Mouse (Mus musculus) splenic B cell, adult 2 months (primary cell): ENCODE measurements around the gene Fabp1.

Experiments used
- DNase-seq: peaks from one replicate; pipeline ENCODE4 v3.0.0-alpha.2; 2011; ENCODE audit warnings: low read depth, low spot score
- H3K27me3 ChIP-seq: 2 replicates; pipeline ENCODE4 v1.6.1; 2012; ENCODE audit warnings: mild to moderate bottlenecking, low read length, moderate library complexity, mixed read lengths; ENCODE audit not compliant: control insufficient read depth, poor library complexity, insufficient read depth, severe bottlenecking
- H3K36me3 ChIP-seq: 2 replicates; pipeline ENCODE4 v1.6.1; 2012; ENCODE audit warnings: mild to moderate bottlenecking, low read length, moderate library complexity, mixed read lengths; ENCODE audit not compliant: control insufficient read depth, poor library complexity, insufficient read depth, severe bottlenecking

Fabp1 gene

DNA sequence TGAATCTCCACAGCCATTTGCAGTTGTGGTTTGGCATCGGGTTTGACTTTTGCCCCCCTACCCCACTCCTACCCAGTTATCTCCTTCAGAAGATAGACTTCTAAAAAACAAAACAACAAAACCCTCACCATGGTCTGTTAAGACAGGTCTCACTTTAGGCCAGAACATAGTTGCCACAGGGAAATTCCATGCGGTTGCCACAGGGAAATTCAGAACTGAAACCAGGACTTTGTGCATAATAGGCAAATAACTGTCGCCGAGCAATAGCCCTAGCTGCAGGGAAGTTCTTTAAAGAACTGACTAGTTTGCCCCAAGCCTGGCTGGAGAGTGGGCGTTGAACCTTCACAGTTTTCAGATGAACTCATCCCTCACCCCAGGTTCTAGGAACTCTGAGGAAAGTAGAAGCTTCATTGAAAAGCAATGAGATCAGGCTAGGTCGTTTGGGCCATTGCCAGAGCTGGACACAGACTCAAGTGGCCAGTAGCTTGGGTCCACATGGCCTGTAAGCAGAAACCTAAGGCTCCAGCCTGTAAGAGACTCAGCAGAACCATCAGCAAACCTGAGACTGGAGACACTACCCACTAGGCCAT, 6.4 kb upstream of the Fabp1 start:
- no peak for DNase-seq
- Histone ChIP-seq H3K27me3 (no peaks in the 10 kb centered on the region), H3K36me3 (no peaks in the 10 kb centered on the region)

DNA sequence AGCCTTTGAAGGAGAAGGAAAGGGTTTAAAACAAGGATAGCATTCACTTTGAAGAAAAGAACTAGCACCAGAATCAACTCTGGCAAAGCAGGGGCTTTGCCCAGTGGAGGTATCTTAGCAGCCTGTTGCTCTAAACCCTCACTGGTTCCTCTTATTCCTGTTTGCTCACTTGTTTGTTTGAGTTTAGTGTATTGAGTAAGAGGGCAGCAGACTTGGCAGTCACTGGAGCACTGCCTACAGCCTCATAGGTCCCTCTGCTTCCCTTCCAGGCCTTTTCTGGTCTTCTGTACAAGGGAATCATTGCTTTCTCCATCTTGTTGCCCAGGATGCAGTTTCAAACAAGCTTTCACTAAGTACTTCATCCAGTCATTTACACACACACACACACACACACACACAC, 3.5 kb upstream of the Fabp1 start:
- H3K27me3 ChIP-seq, result no peaks in the 10 kb centered on the region
- no peak for DNase-seq
- H3K36me3 ChIP-seq, result no peaks in the 10 kb centered on the region

DNA sequence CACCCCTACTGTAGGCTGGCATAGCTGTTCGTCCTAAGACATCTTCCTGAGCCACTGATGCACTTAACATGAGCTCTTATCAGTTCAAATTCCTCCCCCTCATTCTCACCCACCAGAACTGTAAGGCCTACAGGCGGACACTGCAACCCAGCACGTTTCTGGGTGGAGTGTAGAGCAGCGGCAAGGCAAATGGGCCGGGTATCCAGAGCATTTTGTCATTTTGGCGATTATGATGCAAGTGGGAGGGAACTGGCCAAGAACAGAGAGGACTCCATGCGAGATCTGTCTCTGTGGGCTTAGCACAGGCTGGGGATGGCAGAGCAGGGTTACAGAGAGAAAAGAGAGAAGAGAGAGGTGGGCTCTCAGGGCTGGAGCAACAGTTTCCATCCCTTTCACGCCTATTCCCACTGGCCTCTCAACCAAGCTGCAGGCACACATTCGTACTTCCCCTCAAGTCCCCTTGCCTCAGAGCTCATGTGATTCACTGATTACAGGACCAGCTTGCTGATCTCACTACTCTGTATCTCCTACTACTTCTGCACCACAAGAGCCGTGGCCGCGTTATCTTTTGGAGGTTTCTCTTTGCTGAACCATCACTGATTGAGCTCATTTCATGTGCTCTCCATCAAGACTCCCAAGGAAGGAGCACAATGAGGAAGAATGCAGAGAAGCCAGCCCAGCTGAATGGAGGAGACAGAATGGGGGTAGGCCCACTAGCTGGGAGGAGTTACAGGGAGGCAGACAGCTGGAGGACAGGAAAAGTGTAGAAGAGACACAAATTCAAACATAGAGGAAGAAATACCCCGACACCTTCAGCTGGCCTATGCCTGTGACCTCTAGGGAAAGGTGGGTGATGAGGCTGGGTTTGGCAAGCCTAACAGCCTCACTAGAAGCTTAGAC, 1.7 kb upstream of the Fabp1 start:
- Histone ChIP-seq H3K36me3 (no peaks in the 10 kb centered on the region), H3K27me3 (no peaks in the 10 kb centered on the region)
- DNase-seq, result no peak

DNA sequence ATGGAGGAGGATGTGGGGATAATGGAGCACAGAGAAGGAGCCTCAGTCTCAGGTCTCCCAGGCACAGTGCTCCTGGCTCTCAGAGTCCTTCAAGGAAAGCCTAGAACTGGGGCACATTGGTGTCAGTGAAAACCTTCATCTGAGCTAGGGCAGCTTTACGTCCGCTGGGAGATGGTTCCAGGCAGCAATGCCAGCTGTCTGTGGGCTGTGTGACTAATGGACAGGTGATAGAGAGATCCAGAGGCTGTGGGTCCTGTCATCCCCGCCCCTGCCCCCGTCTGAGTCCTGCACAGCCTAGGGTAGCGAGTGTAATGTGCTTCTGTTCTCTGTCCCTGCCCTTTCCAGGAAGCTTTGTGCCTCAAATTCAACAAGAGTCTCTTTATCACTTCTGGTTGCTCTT, 2.3 kb downstream of the Fabp1 start:
- H3K27me3 ChIP-seq, result no peaks in the 10 kb centered on the region
- no peaks in the 10 kb centered on the region for H3K36me3 ChIP-seq
- DNase-seq, result no peak

DNA sequence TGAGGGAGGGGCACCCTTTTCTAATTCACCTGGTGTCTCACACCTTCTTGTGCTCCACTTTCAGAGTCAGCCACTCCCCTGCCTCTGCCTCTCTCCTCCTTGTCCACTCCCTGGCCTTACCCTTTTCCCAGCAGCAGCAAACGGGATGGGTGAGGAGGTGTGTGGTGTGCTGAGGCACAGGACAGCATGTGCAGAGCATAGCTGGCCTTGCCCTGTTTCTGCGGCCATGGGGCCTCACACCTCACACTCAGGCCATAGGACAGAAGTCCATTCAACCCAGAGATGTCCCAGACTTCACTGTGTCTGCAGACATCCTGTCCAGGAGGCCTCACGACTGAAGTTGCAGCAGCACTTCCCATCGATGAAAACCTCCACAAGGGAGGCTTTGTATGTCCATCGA, 4.0 kb downstream of the Fabp1 start:
- no peaks in the 10 kb centered on the region for H3K36me3 ChIP-seq
- no peaks in the 10 kb centered on the region for H3K27me3 ChIP-seq
- DNase-seq, result no peak

DNA sequence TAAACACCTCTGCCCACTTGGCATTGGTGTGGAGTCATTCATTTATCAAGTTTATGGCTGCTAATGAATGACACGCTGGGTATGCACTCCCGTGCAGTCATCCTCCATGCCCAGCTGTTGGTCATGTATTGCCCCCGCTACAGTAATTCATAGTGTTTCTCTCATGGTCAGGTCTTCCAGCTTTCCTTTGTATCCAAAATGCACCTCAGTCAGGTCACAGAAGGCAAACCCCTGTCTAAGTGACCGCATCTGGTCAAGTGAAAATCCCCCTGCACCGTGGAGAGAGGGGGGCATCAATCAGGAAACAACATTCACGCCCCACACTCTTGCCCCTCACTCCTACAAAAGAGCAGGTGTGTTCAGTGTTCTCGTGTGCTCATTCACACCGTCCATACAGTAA, 4.5 kb downstream of the Fabp1 start:
- Histone ChIP-seq H3K36me3 (no peaks in the 10 kb centered on the region), H3K27me3 (no peaks in the 10 kb centered on the region)
- no peak for DNase-seq

DNA sequence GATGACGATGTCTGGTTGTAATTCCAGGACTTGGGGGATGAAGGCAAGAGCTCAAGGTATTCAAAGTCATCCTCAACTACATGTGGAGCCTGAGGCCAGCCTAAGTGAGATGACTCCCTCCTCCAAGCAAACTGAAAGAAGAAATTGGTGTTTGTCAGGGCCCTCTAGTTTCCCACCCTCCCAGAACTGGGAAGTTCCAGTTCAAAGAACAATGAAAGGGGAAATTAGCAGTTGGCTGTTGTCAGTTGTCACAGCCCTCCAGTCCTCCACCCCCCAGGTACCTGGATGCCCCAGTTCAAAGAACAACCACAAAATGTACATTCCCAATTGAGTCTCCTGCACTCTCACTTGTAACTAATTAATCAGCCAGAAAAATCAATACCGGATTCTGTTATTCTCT, 9.1 kb downstream of the Fabp1 start:
- H3K36me3 ChIP-seq, result no peaks in the 10 kb centered on the region
- no peaks in the 10 kb centered on the region for H3K27me3 ChIP-seq
- DNase-seq, result no peak

DNA sequence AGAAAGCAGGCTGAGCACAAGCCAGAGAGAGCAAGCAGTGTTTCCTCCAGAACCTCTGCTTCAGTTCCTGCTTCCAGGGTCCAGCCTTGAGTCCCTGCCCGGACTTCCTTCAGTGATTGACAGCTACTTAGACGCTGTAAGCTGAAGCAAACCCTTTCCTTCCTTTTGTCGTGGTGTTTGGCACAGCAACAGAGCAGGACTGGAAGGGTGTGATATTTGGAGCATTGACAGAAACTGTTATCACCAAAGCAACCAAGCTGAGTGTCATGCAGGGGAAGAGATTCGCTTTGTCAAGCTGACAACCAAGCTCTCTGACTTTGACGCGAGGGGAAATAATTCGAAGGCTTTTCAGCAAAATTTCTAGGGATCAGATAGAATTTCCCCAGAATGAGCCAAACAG, 12.3 kb downstream of the Fabp1 start:
- DNase-seq, result no peak
- no peaks in the 10 kb centered on the region for H3K27me3 ChIP-seq
- no peaks in the 10 kb centered on the region for H3K36me3 ChIP-seq

DNA sequence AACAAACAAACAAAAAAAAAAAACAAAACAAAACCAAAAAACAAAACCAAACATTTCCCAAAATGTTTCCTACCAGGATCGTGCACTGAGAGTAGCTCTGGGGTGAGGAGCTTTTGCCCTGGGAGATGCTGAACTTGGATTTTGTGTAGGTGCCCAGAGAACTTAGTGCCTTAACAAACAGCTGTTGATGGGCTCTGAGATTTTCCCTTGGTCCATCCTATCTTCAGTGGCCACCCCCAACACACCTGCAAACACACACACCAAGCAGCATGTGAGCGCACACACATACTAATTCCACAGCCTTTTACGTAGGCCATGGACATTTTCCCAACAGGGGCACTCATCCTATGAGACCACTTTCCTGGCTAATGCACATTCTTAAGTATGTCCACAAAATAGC, 12.8 kb downstream of the Fabp1 start:
- H3K27me3 ChIP-seq, result no peaks in the 10 kb centered on the region
- DNase-seq, result no peak
- no peaks in the 10 kb centered on the region for H3K36me3 ChIP-seq

DNA sequence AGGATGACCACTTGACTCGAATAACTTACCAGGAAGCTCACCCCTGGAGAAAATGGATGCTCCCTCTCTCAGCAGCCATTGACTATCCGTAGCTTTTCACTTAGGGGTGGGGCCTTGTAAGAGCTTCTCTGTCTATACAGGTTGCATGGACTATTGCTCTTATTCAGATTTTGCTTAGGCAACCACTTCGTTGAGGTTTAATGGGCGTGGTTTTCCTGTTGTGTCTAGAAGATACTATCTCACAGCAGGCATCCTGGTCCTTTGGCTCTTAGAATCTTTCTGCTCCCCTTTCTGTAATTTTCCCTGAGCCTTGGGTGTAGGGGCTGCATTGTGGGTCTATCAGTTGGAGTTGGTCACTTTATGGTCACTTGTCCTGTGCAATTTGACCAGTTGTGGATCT, 21.9 kb downstream of the Fabp1 start:
- no peak for DNase-seq
- no peaks in the 10 kb centered on the region for H3K27me3 ChIP-seq
- no peaks in the 10 kb centered on the region for H3K36me3 ChIP-seq

DNA sequence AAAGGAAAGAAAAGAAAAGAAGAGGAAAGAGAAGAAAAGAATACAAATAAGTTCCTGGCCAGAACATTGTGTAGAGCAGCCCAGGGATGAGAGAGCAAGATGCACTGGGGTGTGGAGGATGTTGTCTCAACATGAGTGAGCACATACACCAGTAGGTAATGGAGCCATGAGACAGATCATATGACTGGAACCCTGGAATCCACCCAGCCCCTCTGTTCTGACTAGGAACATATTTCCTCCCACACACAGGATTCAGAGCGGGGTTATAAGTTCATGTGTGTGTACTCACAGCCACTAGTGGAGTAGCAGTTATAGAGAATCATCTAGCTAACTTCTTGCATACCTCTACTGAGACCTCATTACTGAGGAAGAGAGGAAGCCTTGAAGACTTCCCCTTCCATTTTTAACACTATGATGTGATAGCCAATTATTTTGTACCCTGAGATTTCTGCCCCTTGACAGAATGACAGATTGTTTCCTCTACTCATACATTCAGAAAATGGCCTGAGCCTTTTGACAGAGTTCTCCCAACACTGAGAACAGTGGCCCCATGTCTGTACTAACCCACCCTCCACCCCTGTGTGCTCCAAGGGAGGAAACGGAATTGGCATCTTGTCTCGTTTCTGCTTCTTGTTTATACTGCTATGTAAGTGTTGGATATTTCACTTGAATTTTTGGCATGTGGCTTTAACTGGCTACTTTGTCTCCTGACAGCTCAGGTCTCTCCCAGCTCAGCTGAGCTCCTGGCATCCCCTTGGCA, 24.7 kb downstream of the Fabp1 start:
- Histone ChIP-seq H3K36me3 (no peaks in the 10 kb centered on the region), H3K27me3 (no peaks in the 10 kb centered on the region)
- peak; percentile 1 for DNase-seq

DNA sequence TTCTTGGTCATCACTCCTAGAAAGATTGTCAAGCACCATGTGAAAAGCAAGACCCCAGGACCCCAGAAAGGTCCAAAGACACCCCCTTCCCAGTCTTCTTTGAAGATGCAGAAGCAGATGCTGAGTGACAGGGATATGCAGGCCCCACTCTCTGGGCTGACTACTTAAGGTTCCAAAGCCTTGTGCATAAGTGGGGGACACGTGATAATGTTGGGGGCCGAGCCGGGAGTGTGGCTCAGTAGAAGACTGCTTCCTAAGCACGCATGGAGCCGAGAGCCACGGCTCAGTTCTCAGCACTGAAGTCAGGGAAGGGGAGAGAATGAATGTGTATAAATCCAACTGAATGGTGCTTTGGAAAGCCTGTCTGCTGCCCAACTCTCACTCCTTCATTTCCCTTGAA, 26.9 kb downstream of the Fabp1 start:
- no peak for DNase-seq
- Histone ChIP-seq H3K36me3 (no peaks in the 10 kb centered on the region), H3K27me3 (no peaks in the 10 kb centered on the region)

DNA sequence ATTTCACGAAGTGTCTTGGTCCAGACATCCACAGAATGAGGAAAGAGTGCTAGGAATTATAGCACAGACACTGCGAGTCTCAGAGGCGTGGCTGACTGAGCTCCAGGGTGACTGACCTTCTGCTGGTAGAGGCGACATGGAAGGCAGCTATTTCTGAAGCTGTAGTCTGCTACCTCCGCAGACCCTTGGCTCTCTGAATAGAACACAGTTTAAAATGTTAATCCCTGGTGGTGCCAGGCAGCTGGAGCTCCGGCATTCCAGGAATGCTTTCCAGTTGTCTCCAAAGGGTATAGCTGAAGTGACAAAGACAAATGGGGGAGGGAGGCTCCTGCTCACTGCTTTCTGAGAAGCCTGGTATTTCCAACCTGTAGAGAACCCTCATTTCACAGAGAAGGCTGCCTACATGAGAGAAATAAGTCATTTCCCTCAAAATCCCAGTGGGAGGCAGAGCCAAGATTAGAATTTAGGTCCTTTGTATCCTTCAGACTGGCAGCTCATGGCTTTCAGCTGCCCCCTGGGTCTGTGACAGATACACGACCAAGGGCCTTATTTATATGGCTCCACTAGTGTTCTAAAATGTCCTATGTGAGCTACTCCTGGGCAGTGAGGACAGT, 27.6 kb downstream of the Fabp1 start:
- Histone ChIP-seq H3K27me3 (no peaks in the 10 kb centered on the region), H3K36me3 (no peaks in the 10 kb centered on the region)
- no peak for DNase-seq

DNA sequence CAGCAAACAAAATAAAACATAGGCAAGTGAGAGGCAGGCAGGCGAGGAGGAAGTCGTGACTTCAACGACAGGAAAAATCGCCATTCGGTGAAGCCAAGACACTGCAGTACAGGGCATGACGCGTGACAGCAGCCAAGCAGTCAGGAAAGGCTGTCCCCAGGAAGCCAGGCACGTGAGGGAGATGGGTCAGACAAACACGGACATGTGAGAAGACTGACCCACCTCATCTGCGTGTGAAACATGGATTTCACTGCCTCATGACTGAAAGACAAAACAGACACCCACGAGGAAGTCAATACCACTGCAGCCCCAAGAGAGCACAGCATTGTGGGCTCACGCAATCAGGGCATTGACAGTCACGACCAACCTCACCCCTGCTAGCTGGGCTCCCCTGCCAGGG, 35.5 kb downstream of the Fabp1 start:
- Histone ChIP-seq H3K27me3 (no peaks in the 10 kb centered on the region), H3K36me3 (no peaks in the 10 kb centered on the region)
- no peak for DNase-seq

DNA sequence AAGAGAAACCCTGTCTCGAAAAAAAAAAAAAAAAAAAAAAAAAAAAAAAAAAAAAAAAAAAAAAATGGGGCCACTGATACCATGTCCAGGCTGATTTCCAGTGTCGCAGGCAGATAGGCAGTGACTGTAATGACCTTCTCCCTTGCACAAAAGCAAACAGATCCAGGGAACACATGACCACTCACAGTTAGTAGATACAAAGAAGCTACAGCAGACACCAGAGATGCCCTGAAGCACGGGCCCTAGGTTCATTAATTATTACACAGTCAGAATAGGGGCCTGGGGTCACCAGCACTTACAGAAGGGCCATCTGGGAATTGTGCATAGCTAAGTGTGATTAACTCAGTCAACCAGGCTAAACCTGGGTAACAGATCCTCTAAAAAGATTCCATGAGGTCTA, 36.3 kb downstream of the Fabp1 start:
- no peak for DNase-seq
- H3K27me3 ChIP-seq, result no peaks in the 10 kb centered on the region

More for the DNA sequence above, 36.3 kb downstream of the Fabp1 start:
- H3K36me3 ChIP-seq, result no peaks in the 10 kb centered on the region
